Mouse (Mus musculus) neural tube, embryonic 15.5 days (tissue): ENCODE measurements around the gene Mrpl16. TPM values are rescaled to one million over a fixed set of nuclear protein-coding genes. Genes with fewer than 3 reads are reported as not detected.

Experiments used
- ATAC-seq: fragments of 200-750 bp; cut with Nextera tagmentation; 2 replicates; pipeline ENCODE4 v1.8.0; 2017; ENCODE audit warnings: mild to moderate bottlenecking, moderate TSS enrichment, moderate library complexity; ENCODE audit not compliant: low FRiP score
- H3K27ac ChIP-seq: fragments of 300-500 bp; sonication (generic); replicated peaks from 2 replicates; pipeline ENCODE4 v1.5.1; 2015; ENCODE audit warnings: mild to moderate bottlenecking, inconsistent platforms
- H3K27me3 ChIP-seq: fragments of 300-500 bp; sonication (generic); replicated peaks from 2 replicates; pipeline ENCODE4 v1.6.1; 2015; ENCODE audit warnings: inconsistent platforms
- H3K36me3 ChIP-seq: fragments of 300-500 bp; sonication (generic); 2 replicates; pipeline ENCODE4 v1.6.1; 2015; ENCODE audit warnings: inconsistent platforms
- H3K4me1 ChIP-seq: fragments of 300-500 bp; sonication (generic); 2 replicates; pipeline ENCODE4 v1.6.1; 2015; ENCODE audit warnings: inconsistent platforms
- H3K4me2 ChIP-seq: fragments of 300-500 bp; sonication (generic); 2 replicates; pipeline ENCODE4 v1.6.1; 2015; ENCODE audit warnings: inconsistent platforms, mild to moderate bottlenecking, moderate library complexity
- H3K4me3 ChIP-seq: fragments of 300-500 bp; sonication (generic); replicated peaks from 2 replicates; pipeline ENCODE4 v1.5.1; 2015; ENCODE audit warnings: mild to moderate bottlenecking, inconsistent platforms
- H3K9ac ChIP-seq: fragments of 300-500 bp; sonication (generic); replicated peaks from 2 replicates; pipeline ENCODE4 v1.6.1; 2015; ENCODE audit warnings: mild to moderate bottlenecking, inconsistent platforms
- H3K9me3 ChIP-seq: fragments of 300-500 bp; sonication (generic); replicated peaks from 2 replicates; pipeline ENCODE4 v1.6.1; 2016; ENCODE audit warnings: inconsistent platforms
- WGBS: fragments of 180-500 bp; shearing (Covaris S2); methylation state at CpG from one replicate; pipeline ENCODE4 v1.1.7; 2015; ENCODE audit warnings: mixed read lengths; 5-methylcytosine and 5-hydroxymethylcytosine counted together
- polyA plus RNA-seq: library from polyadenylated mRNA; unstranded; fragments of >200 nt; fragmentation: Nextera tagmentation; extraction: Ambion mirVana; gene quantifications from 2 replicates; pipeline ENCODE4 v1.2.1, GENCODE M21; 2015

Gene Mrpl16
- polyA plus RNA-seq: 43.5 and 48.7 TPM in 2 replicates

DNA sequence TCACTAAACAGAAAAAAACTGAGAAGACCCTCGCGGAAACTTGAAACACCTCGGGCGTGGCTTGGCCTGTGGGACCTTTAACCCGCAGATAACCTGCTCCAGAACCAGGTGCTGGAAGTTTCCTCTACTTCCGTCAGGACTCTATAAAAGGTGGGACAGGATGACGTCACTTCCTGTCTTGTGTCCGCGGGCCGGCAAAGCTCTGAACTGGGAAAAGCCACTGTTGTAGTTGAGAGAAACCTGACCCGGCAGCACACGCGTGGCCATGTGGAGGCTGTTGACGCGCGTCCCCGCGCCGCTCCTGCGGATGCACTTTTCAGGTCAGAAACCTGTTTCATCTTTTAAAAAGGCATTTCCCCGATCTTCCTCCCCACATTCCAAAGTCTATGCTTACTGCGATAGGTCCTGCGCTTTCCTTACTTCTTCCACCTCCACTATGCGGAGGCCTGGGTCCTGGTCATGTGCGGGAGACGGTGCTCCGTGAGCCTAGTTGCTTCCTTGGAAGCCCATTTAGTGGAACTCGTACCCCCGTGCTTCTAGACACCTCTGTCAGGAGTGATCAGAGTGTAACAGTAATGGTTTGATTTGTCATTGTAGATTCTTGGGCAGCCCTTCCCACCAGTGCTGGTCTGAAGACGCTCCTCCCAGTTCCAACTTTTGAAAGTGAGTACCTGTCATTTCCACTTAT, at the start of gene Mrpl16:
Mrpl16 (plus strand) TSS at position 187 of the 688 bp plus-strand sequence.
- no peaks in the 10 kb centered on the region for H3K27me3 ChIP-seq
- H3K27ac ChIP-seq: peak within 1 kb of the TSS; percentile 74
- under 1% methylated on average over 30 of the region's 30 CpGs for WGBS
- peak within 1 kb of the TSS; percentile 86 for H3K4me2 ChIP-seq
- H3K36me3 ChIP-seq: peaks cover 18% of the 10 kb centered on the region
- no peaks in the 10 kb centered on the region for H3K9me3 ChIP-seq
- peaks cover 15% of the 10 kb centered on the region for H3K4me1 ChIP-seq
- ATAC-seq: peak; percentile 93
- peak within 1 kb of the TSS; percentile 68 for H3K9ac ChIP-seq
- peak within 1 kb of the TSS; percentile 71 for H3K4me3 ChIP-seq

- Histone ChIP-seq H3K9ac (no peak overlapping the region), H3K9me3 (no peaks in the 10 kb centered on the region), H3K27me3 (no peaks in the 10 kb centered on the region), H3K36me3 (no peaks in the 10 kb centered on the region), H3K4me2 (no peak overlapping the region), H3K27ac (no peak overlapping the region), H3K4me3 (no peak overlapping the region), H3K4me1 (no peaks in the 10 kb centered on the region)
- no peak for ATAC-seq
- WGBS: 94% methylated on average over 2 of the region's 2 CpGs
These were observed 46.3 kb upstream of the Mrpl16 start for GRCm38 (mm10) chr19:11723870-11724269.

DNA sequence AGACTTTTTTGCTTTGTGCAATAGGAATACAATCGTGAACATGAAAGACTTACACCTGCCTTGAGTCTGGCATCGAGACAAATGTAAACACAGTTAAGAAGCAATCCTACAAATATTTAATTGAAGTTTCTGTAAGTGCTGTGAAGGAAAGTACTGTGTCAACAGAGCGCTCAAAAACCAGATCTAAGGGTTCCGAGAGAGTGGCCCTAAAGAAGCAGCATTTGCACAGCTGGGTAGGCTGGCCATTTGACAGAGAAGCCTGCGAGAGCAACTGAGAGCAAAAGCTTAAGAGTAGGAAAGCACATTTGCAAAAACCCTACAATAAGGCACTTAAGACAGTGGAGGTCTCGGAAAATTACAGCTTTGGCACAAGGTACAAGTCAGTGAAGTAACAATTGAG, 45.9 kb upstream of the Mrpl16 start:
- Histone ChIP-seq H3K27ac (no peak overlapping the region), H3K27me3 (no peaks in the 10 kb centered on the region), H3K9me3 (no peaks in the 10 kb centered on the region), H3K4me3 (no peak overlapping the region), H3K9ac (no peak overlapping the region), H3K4me2 (no peak overlapping the region), H3K36me3 (no peaks in the 10 kb centered on the region), H3K4me1 (no peaks in the 10 kb centered on the region)
- no peak for ATAC-seq
- 83% methylated on average over 6 of the region's 6 CpGs for WGBS

DNA sequence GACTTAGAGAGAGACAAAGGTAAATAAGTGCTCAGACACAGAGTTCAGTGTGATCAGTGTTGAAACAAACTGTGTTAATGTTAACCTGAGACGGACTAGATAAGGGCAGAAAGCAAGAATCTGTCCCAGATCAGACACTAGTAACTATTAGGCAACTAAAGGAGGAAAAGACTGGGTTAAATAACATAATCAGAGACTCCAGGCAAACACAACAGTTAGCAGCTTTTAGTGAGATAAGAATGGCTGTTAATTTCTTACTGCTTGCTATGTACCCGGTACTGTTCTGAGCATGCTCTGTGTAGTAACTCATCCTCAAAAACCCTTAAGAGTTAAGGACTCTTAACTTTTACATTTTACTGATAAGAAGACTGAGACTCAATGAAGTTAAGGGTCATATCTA, 44.3 kb upstream of the Mrpl16 start:
- no peaks in the 10 kb centered on the region for H3K27me3 ChIP-seq
- H3K4me3 ChIP-seq: no peak overlapping the region
- no peak overlapping the region for H3K4me2 ChIP-seq
- H3K27ac ChIP-seq: no peak overlapping the region
- H3K36me3 ChIP-seq: no peaks in the 10 kb centered on the region
- no peak overlapping the region for H3K9ac ChIP-seq
- no peaks in the 10 kb centered on the region for H3K9me3 ChIP-seq
- WGBS: 90% methylated on average over 2 of the region's 2 CpGs
- no peak for ATAC-seq
- no peaks in the 10 kb centered on the region for H3K4me1 ChIP-seq

DNA sequence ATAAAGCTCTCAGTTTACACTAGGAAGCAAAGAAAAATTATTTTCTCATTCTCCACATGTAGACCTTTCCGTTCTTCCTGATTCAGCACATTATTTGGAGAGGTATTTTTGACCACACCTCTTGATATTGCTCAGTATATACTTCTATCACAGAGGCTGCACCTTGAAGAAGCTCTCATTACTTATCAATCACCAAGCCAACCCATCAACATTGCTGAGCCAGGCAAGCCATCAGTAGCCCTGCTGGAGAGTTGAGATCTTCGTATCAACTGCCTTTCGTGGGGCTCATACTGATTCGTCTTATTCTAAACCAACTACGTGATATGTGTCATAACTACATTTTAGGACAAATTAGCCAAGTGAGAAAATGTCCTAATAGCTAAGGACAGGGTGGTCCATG, 42.9 kb upstream of the Mrpl16 start:
- no peak overlapping the region for H3K4me3 ChIP-seq
- no peaks in the 10 kb centered on the region for H3K4me1 ChIP-seq
- H3K36me3 ChIP-seq: no peaks in the 10 kb centered on the region
- H3K9me3 ChIP-seq: no peaks in the 10 kb centered on the region
- no peak for ATAC-seq
- H3K27ac ChIP-seq: no peak overlapping the region
- no peaks in the 10 kb centered on the region for H3K27me3 ChIP-seq
- no peak overlapping the region for H3K9ac ChIP-seq
- H3K4me2 ChIP-seq: no peak overlapping the region
- WGBS: 95% methylated on average over 5 of the region's 5 CpGs

DNA sequence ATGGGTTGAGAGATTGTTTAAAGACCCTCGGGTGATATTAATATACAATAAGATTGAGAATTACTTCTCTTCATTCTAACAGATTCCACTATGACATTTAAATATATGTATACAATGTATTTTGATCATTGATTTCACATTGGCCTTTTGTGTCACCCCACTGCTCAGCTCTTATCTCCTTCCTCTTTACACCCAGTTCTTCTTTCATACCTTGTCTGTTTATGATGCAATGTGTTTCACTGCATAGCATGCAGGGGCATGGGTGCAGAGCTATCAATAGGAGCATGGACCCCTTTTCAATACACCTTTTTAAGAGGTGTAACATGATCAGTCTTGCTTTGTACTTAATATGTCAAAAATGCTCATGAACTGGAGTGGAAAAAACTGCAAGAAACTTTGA, 39.9 kb upstream of the Mrpl16 start:
- ATAC-seq: no peak
- no peaks in the 10 kb centered on the region for H3K4me1 ChIP-seq
- H3K9ac ChIP-seq: no peak overlapping the region
- H3K36me3 ChIP-seq: no peaks in the 10 kb centered on the region
- WGBS: 85% methylated on average over 1 of the region's 1 CpGs
- H3K4me2 ChIP-seq: no peak overlapping the region
- H3K9me3 ChIP-seq: no peaks in the 10 kb centered on the region
- H3K27ac ChIP-seq: no peak overlapping the region
- H3K27me3 ChIP-seq: no peaks in the 10 kb centered on the region
- H3K4me3 ChIP-seq: no peak overlapping the region

GRCm38 (mm10) chr19:11736455-11736854, 33.7 kb upstream of the Mrpl16 start:
- Histone ChIP-seq H3K4me1 (no peaks in the 10 kb centered on the region), H3K9ac (no peak overlapping the region), H3K4me2 (no peak overlapping the region), H3K27ac (no peak overlapping the region), H3K27me3 (no peaks in the 10 kb centered on the region), H3K9me3 (no peaks in the 10 kb centered on the region), H3K36me3 (no peaks in the 10 kb centered on the region), H3K4me3 (no peak overlapping the region)
- no peak for ATAC-seq
- WGBS: 63% methylated on average over 1 of the region's 1 CpGs

DNA sequence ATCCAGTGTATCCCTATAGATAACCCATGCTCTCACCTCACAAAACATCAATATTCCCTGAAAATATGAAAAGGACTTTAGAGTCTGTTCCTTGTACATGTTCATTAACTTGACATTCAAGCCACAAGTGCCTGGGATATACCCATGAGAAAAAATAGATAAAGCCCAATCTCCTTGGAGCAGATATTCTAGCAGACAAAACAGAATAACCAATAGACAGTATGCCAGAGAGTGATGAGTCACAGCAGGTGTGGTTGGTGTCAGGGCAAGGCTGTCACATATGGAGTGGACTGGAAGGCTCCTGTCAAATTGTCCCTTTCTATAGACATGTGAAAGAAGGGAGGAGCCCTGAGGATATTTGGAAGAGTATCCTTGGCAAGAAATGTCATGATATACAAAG, 24.5 kb upstream of the Mrpl16 start:
- Histone ChIP-seq H3K27ac (no peak overlapping the region), H3K4me3 (no peak overlapping the region), H3K27me3 (no peaks in the 10 kb centered on the region), H3K4me2 (no peak overlapping the region), H3K4me1 (no peaks in the 10 kb centered on the region), H3K9ac (no peak overlapping the region), H3K9me3 (no peaks in the 10 kb centered on the region), H3K36me3 (no peaks in the 10 kb centered on the region)
- no peak for ATAC-seq

DNA sequence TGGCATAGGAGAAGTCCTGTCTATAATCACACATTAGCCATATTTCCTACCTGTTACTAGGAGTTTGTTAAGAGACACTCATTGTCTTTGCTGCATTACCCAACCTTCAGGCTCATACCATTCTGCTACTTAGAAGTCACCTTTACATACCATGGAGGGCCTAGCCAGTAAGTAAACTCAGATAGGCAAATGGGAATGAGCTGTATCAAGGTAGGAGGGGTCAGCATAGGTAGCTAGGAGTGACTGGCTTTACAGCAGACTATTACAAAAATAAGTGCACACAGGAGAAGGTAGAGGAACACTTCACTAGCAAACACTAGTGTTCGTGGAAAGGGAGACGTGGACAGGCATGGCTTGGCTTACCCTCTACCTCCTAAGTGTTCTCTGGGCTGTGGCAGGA, 22.9 kb upstream of the Mrpl16 start, which contains the start of gene Gif:
Gif (plus strand) TSS at position 257 of the 400 bp plus-strand sequence.
- Histone ChIP-seq H3K27ac (no peak within 1 kb of the TSS), H3K4me1 (no peaks in the 10 kb centered on the region), H3K9me3 (no peaks in the 10 kb centered on the region), H3K4me3 (no peak within 1 kb of the TSS), H3K9ac (no peak within 1 kb of the TSS), H3K36me3 (no peaks in the 10 kb centered on the region), H3K27me3 (no peaks in the 10 kb centered on the region), H3K4me2 (no peak within 1 kb of the TSS)
- 93% methylated on average over 2 of the region's 2 CpGs for WGBS
- no peak for ATAC-seq

GRCm38 (mm10) chr19:11765059-11765458, 5.1 kb upstream of the Mrpl16 start:
- WGBS: 84% methylated on average over 3 of the region's 3 CpGs
- peaks cover 2% of the 10 kb centered on the region; the same call in 1 of the 2 replicates for H3K4me1 ChIP-seq
- no peak overlapping the region for H3K9ac ChIP-seq
- H3K36me3 ChIP-seq: no peaks in the 10 kb centered on the region
- H3K4me3 ChIP-seq: no peak overlapping the region
- H3K27ac ChIP-seq: no peak overlapping the region
- H3K27me3 ChIP-seq: no peaks in the 10 kb centered on the region
- H3K4me2 ChIP-seq: no peak overlapping the region
- no peak for ATAC-seq
- no peaks in the 10 kb centered on the region for H3K9me3 ChIP-seq

- H3K36me3 ChIP-seq: no peaks in the 10 kb centered on the region
- H3K4me3 ChIP-seq: no peak overlapping the region
- no peak overlapping the region for H3K27ac ChIP-seq
- no peak for ATAC-seq
- 73% methylated on average over 4 of the region's 4 CpGs for WGBS
- peaks cover 11% of the 10 kb centered on the region for H3K4me1 ChIP-seq
- no peaks in the 10 kb centered on the region for H3K9me3 ChIP-seq
- H3K9ac ChIP-seq: no peak overlapping the region
- no peaks in the 10 kb centered on the region for H3K27me3 ChIP-seq
- H3K4me2 ChIP-seq: no peak overlapping the region
These were observed 3.8 kb upstream of the Mrpl16 start for GRCm38 (mm10) chr19:11766413-11766812.

- H3K9me3 ChIP-seq: no peaks in the 10 kb centered on the region
- no peak overlapping the region for H3K27ac ChIP-seq
- H3K9ac ChIP-seq: no peak overlapping the region
- H3K36me3 ChIP-seq: peaks cover 2% of the 10 kb centered on the region
- WGBS: 18% methylated on average over 3 of the region's 3 CpGs
- H3K4me1 ChIP-seq: peaks cover 15% of the 10 kb centered on the region
- ATAC-seq: no peak
- H3K27me3 ChIP-seq: no peaks in the 10 kb centered on the region
- H3K4me2 ChIP-seq: no peak overlapping the region
- no peak overlapping the region for H3K4me3 ChIP-seq
These were observed 2.0 kb upstream of the Mrpl16 start for GRCm38 (mm10) chr19:11768163-11768562.
